Mouse (Mus musculus): ENCODE measurements around the gene Olfr958. TPM values are rescaled to one million over a fixed set of nuclear protein-coding genes. Genes with fewer than 3 reads are reported as not detected.

The Olfr958 gene
- polyA plus RNA-seq, 1 experiment from 2014 or later, result not detected

DNA sequence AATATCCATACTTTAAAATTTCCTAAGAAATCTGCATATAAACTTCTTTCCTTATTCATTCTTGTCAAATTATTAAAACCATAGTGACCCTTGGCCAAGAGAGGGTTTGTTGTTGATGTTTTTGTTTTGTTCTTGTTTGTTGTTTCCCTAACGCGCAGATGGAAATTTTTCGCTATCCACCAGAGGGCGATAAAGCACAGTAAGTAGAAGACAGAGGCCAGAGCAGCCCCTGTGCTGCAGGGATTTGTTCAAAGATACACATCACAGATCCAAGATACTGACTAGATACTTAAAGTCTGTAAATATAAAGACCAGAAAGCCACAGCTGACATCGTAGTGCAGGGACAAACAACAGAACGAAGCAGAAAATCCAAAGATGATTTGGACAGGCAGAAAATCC, 44.9 kb downstream of the Olfr958 start:
- H3K4me2 ChIP-seq (replicated peaks), result no peak overlapping the region
- H3K9me3 ChIP-seq, result no peaks in the 10 kb centered on the region
- H3K9ac ChIP-seq, result no peak overlapping the region
- ATAC-seq, result no peak
- WGBS, result 6% methylated on average over 6 of the region's 6 CpGs
- no peak overlapping the region for H3K4me3 ChIP-seq (replicated peaks)
- H3K36me3 ChIP-seq, result no peaks in the 10 kb centered on the region
- H3K4me1 ChIP-seq (replicated peaks), result no peaks in the 10 kb centered on the region
- no peaks in the 10 kb centered on the region for H3K27me3 ChIP-seq (replicated peaks)
- H3K27ac ChIP-seq, result no peak overlapping the region

Other genes with a start within 250 kb of the Olfr958 start
- gene Olfr948, start 228.0 kb downstream of the Olfr958 start, polyA plus RNA-seq (2015; fragmentation: Nextera tagmentation; extraction: Ambion mirVana), result not detected in 2 replicates
- gene Olfr951, start 166.6 kb downstream of the Olfr958 start, polyA plus RNA-seq (2015; fragmentation: Nextera tagmentation; extraction: Ambion mirVana), result not detected in 2 replicates
- not detected in 2 replicates for gene Olfr952, start 126.9 kb downstream of the Olfr958 start, polyA plus RNA-seq (2015; fragmentation: Nextera tagmentation; extraction: Ambion mirVana)
- gene Olfr954, start 97.4 kb downstream of the Olfr958 start, polyA plus RNA-seq (2015; fragmentation: Nextera tagmentation; extraction: Ambion mirVana), result not detected in 2 replicates
- gene Olfr955, start 82.1 kb downstream of the Olfr958 start, polyA plus RNA-seq (2015; fragmentation: Nextera tagmentation; extraction: Ambion mirVana), result not detected in 2 replicates
- gene Olfr44, start 60.1 kb downstream of the Olfr958 start, polyA plus RNA-seq (2015; fragmentation: Nextera tagmentation; extraction: Ambion mirVana), result not detected in 2 replicates
- not detected in 2 replicates for gene Olfr957, start 38.2 kb downstream of the Olfr958 start, polyA plus RNA-seq (2015; fragmentation: Nextera tagmentation; extraction: Ambion mirVana)
- not detected in 2 replicates for gene Olfr959, start 21.5 kb upstream of the Olfr958 start, polyA plus RNA-seq (2015; fragmentation: Nextera tagmentation; extraction: Ambion mirVana)
- gene AW551984, start 50.3 kb upstream of the Olfr958 start, polyA plus RNA-seq (2015; fragmentation: Nextera tagmentation; extraction: Ambion mirVana), result 18.3 and 20.1 TPM in 2 replicates
- not detected in 2 replicates for gene Olfr148, start 56.6 kb upstream of the Olfr958 start, polyA plus RNA-seq (2015; fragmentation: Nextera tagmentation; extraction: Ambion mirVana)
- gene Olfr960, start 67.3 kb upstream of the Olfr958 start, polyA plus RNA-seq (2015; fragmentation: Nextera tagmentation; extraction: Ambion mirVana), result not detected in 2 replicates
- not detected in 2 replicates for gene Olfr961, start 91.0 kb upstream of the Olfr958 start, polyA plus RNA-seq (2015; fragmentation: Nextera tagmentation; extraction: Ambion mirVana)
- gene Olfr963, start 113.2 kb upstream of the Olfr958 start, polyA plus RNA-seq (2015; fragmentation: Nextera tagmentation; extraction: Ambion mirVana), result not detected in 2 replicates
- gene Olfr149, start 153.1 kb upstream of the Olfr958 start, polyA plus RNA-seq (2015; fragmentation: Nextera tagmentation; extraction: Ambion mirVana), result not detected in 2 replicates
- gene Olfr965, start 157.3 kb upstream of the Olfr958 start, polyA plus RNA-seq (2015; fragmentation: Nextera tagmentation; extraction: Ambion mirVana), result not detected in 2 replicates
- gene Olfr150, start 176.9 kb upstream of the Olfr958 start, polyA plus RNA-seq (2015; fragmentation: Nextera tagmentation; extraction: Ambion mirVana), result not detected in 2 replicates
- not detected in 2 replicates for gene Olfr967, start 192.2 kb upstream of the Olfr958 start, polyA plus RNA-seq (2015; fragmentation: Nextera tagmentation; extraction: Ambion mirVana)
- gene Olfr968, start 229.2 kb upstream of the Olfr958 start, polyA plus RNA-seq (2015; fragmentation: Nextera tagmentation; extraction: Ambion mirVana), result not detected in 2 replicates
- not detected in 2 replicates for gene Olfr969, start 236.9 kb upstream of the Olfr958 start, polyA plus RNA-seq (2015; fragmentation: Nextera tagmentation; extraction: Ambion mirVana)